Mouse (Mus musculus) CH12.LX (cell line): Measurements from ENCODE around the gene Ccar1. TPM values are rescaled to one million over a fixed set of nuclear protein-coding genes. Genes with fewer than 3 reads are reported as not detected.

Source experiments
- DNase-seq: peaks from one replicate; pipeline ENCODE4 v3.0.0-alpha.2; 2013; ENCODE audit errors: extremely low read depth
- H3K27ac ChIP-seq: 2 replicates; pipeline ENCODE4 v1.5.1; 2012; ENCODE audit warnings: low read depth, mild to moderate bottlenecking, control low read depth, moderate library complexity; ENCODE audit not compliant: insufficient read depth
- H3K27me3 ChIP-seq: replicated peaks from 2 replicates; pipeline ENCODE3; 2012; ENCODE audit warnings: inconsistent platforms
- H3K36me3 ChIP-seq, 2 experiments: replicated peaks in 1 of 2; 2 replicates each; pipeline versions ENCODE3 to v1.6.1; 2012; ENCODE audit warnings: inconsistent platforms in 1 of 2, low read length in 1 of 2, mild to moderate bottlenecking in 1 of 2, mixed read lengths in 1 of 2, moderate library complexity in 1 of 2; ENCODE audit not compliant: control insufficient read depth in 1 of 2, insufficient read depth in 1 of 2
- H3K4me1 ChIP-seq, 2 experiments: 2 replicates each; pipeline ENCODE4 v1.6.1; 2012; ENCODE audit warnings: inconsistent platforms in 1 of 2, moderate library complexity in 1 of 2; ENCODE audit not compliant: insufficient read depth in 2 of 2, control insufficient read depth in 1 of 2
- H3K4me2 ChIP-seq: 2 replicates; pipeline ENCODE4 v1.6.1; 2012; ENCODE audit warnings: low read depth, mild to moderate bottlenecking, control low read depth; ENCODE audit not compliant: poor library complexity, insufficient read depth, severe bottlenecking
- H3K4me3 ChIP-seq, 3 experiments: fragments of 150-350 bp in 1 of 3; sonication (generic) in 1 of 3; replicated peaks in 1 of 3; 2 replicates each; pipeline versions ENCODE3 to v1.5.1; 2011 to 2012; ENCODE audit warnings: low read depth in 2 of 3, low read length in 2 of 3, mild to moderate bottlenecking in 2 of 3, moderate library complexity in 2 of 3, control low read depth in 1 of 3, improper control_type of control experiment in 1 of 3, inconsistent platforms in 1 of 3, mixed read lengths in 1 of 3; ENCODE audit not compliant: poor library complexity in 1 of 3
- H3K79me2 ChIP-seq: replicated peaks from 2 replicates; pipeline ENCODE4 v1.6.1; 2012; ENCODE audit warnings: mild to moderate bottlenecking, moderate library complexity; ENCODE audit not compliant: control insufficient read depth, poor library complexity, insufficient read depth, severe bottlenecking; ENCODE audit errors: extremely low read depth
- H3K9ac ChIP-seq: 2 replicates; pipeline ENCODE4 v1.6.1; 2012; ENCODE audit warnings: low read depth, mild to moderate bottlenecking, control low read depth, moderate library complexity; ENCODE audit not compliant: insufficient read depth
- H3K9me3 ChIP-seq: replicated peaks from 2 replicates; pipeline ENCODE3; 2012; ENCODE audit warnings: low read length, inconsistent platforms, mixed read lengths
- CHD1 ChIP-seq: IDR thresholded peaks from 2 replicates; pipeline ENCODE4 v1.6.1; 2012; ENCODE audit warnings: low read depth, low read length, improper control_type of control experiment, inconsistent platforms
- CHD2 ChIP-seq: IDR thresholded peaks from 2 replicates; pipeline ENCODE4 v1.6.1; 2011; ENCODE audit warnings: low read length, improper control_type of control experiment
- ELF1 ChIP-seq: IDR thresholded peaks from 2 replicates; pipeline ENCODE4 v1.6.1; 2014; ENCODE audit warnings: low read depth, mild to moderate bottlenecking, inconsistent platforms, low read length, improper control_type of control experiment
- EP300 ChIP-seq: IDR thresholded peaks from 2 replicates; pipeline ENCODE4 v1.6.1; 2011; ENCODE audit warnings: low read length, improper control_type of control experiment
- ETS1 ChIP-seq: conservative IDR thresholded peaks from 2 replicates; pipeline ENCODE4 v1.6.1; 2012; ENCODE audit warnings: low read depth, mild to moderate bottlenecking, inconsistent platforms, low read length, improper control_type of control experiment, moderate library complexity
- GABPA ChIP-seq: IDR thresholded peaks from 2 replicates; pipeline ENCODE4 v1.6.1; 2012; ENCODE audit warnings: low read depth, low read length, improper control_type of control experiment, inconsistent platforms; ENCODE audit not compliant: insufficient replicate concordance
- IRF4 ChIP-seq: IDR thresholded peaks from 2 replicates; pipeline ENCODE4 v1.6.1; 2014; ENCODE audit warnings: low read depth, mild to moderate bottlenecking, inconsistent platforms, low read length, improper control_type of control experiment
- JUND ChIP-seq: conservative IDR thresholded peaks from 2 replicates; pipeline ENCODE4 v1.6.1; 2011; ENCODE audit warnings: low read depth, low read length, improper control_type of control experiment
- KAT2A ChIP-seq: IDR thresholded peaks from 2 replicates; pipeline ENCODE4 v1.6.1; 2012; ENCODE audit warnings: low read length, improper control_type of control experiment, inconsistent platforms; ENCODE audit not compliant: insufficient replicate concordance
- MAZ ChIP-seq: IDR thresholded peaks from 2 replicates; pipeline ENCODE4 v1.6.1; 2012; ENCODE audit warnings: low read depth, mild to moderate bottlenecking, inconsistent platforms, low read length, improper control_type of control experiment, moderate library complexity
- MEF2A ChIP-seq: IDR thresholded peaks from 2 replicates; pipeline ENCODE4 v1.6.1; 2014; ENCODE audit warnings: low read depth, mild to moderate bottlenecking, inconsistent platforms, low read length, improper control_type of control experiment, borderline replicate concordance
- MXI1 ChIP-seq: IDR thresholded peaks from 2 replicates; pipeline ENCODE4 v1.6.1; 2011; ENCODE audit warnings: mild to moderate bottlenecking, low read depth, low read length, improper control_type of control experiment
- NRF1 ChIP-seq: IDR thresholded peaks from 2 replicates; pipeline ENCODE4 v1.6.1; 2014; ENCODE audit warnings: low read depth, mild to moderate bottlenecking, inconsistent platforms, low read length, improper control_type of control experiment, moderate library complexity
- PAX5 ChIP-seq: IDR thresholded peaks from 2 replicates; pipeline ENCODE4 v1.6.1; 2012; ENCODE audit warnings: low read length, inconsistent platforms, mixed read lengths
- POLR2A ChIP-seq: IDR thresholded peaks from 2 replicates; pipeline ENCODE4 v1.6.1; 2011; ENCODE audit warnings: low read depth, mild to moderate bottlenecking, improper control_type of control experiment, low read length
- SIN3A ChIP-seq: IDR thresholded peaks from 2 replicates; pipeline ENCODE4 v1.6.1; 2012; ENCODE audit warnings: low read length, improper control_type of control experiment, inconsistent platforms
- SMC3 ChIP-seq: IDR thresholded peaks from 2 replicates; pipeline ENCODE4 v1.6.1; 2011; ENCODE audit warnings: low read depth, low read length, improper control_type of control experiment
- TCF12 ChIP-seq: IDR thresholded peaks from 2 replicates; pipeline ENCODE4 v1.6.1; 2014; ENCODE audit warnings: low read depth, mild to moderate bottlenecking, inconsistent platforms, low read length, improper control_type of control experiment
- USF1 ChIP-seq: IDR thresholded peaks from 2 replicates; pipeline ENCODE4 v1.6.1; 2014; ENCODE audit warnings: low read depth, mild to moderate bottlenecking, inconsistent platforms, low read length, improper control_type of control experiment
- USF2 ChIP-seq: conservative IDR thresholded peaks from 2 replicates; pipeline ENCODE4 v1.6.1; 2011; ENCODE audit warnings: low read depth, low read length, improper control_type of control experiment
- ZKSCAN1 ChIP-seq: IDR thresholded peaks from 2 replicates; pipeline ENCODE4 v1.6.1; 2012; ENCODE audit warnings: low read depth, inconsistent platforms, low read length, improper control_type of control experiment, borderline replicate concordance
- ZNF384 ChIP-seq: IDR thresholded peaks from 2 replicates; pipeline ENCODE4 v1.6.1; 2012; ENCODE audit warnings: low read depth, low read length, improper control_type of control experiment, inconsistent platforms
- dilution Hi-C: fragments of 300-500 bp; cut with MboI; formaldehyde crosslinking; loops from 2 replicates; pipeline ENCODE4 v1.14.3; 2020; ENCODE audit warnings: low sequenced_read_pairs; ENCODE audit not compliant: extremely low pct_unique_long_range_greater_than_20kb, extremely low pct_ligation_motif_present
- in situ Hi-C: fragments of 300-500 bp; cut with MboI; formaldehyde crosslinking; loops from 3 replicates; pipeline ENCODE4 v1.14.3; 2019; ENCODE audit warnings: low sequenced_read_pairs, low pct_ligation_motif_present, low pct_unique_long_range_greater_than_20kb, mixed read lengths
- polyA plus RNA-seq: library from polyadenylated mRNA; unstranded; fragments of >175 nt; gene quantifications from 2 replicates; pipeline ENCODE4 v1.2.1, GENCODE M21; 2012; ENCODE audit warnings: low read depth; ENCODE audit not compliant: insufficient read length
- total RNA-seq, 2 experiments: library from RNA; depleted of rRNA; stranded (reverse); fragments of 300-350 nt in 1 of 2; fragments of >200 nt in 1 of 2; gene quantifications; 2 replicates each; pipeline ENCODE4 v1.2.3; 2012 to 2014

Ccar1 gene
- total and polyA plus RNA-seq, 3 experiments: 41.5 to 134 (median 43.1) TPM

- no peak for TF ChIP-seq KAT2A
- no peak for TF ChIP-seq PAX5
- TF ChIP-seq JUND: peak; percentile 77
- peak; percentile 1; the same call in 1 of the 2 replicates for TF ChIP-seq SMC3
- no peak for TF ChIP-seq ZKSCAN1
- no peak for TF ChIP-seq GABPA
- 0 out of 2 replicates have a peak, but pooled peaks have one; percentile 41 for TF ChIP-seq SIN3A
- TF ChIP-seq MAZ: no peak
- TF ChIP-seq IRF4: peak; percentile 63; the same call in 1 of the 2 replicates
- no peak for TF ChIP-seq ZNF384
- TF ChIP-seq MXI1: peak; percentile 26; the same call in 1 of the 2 replicates
- TF ChIP-seq CHD1: no peak
Measured at GRCm38 (mm10) chr10:62713457-62713856, 78.6 kb downstream of the Ccar1 start (continued).

GRCm38 (mm10) chr10:62703579-62703978 lies 88.5 kb downstream of the Ccar1 start:
- H3K4me1 ChIP-seq: peaks cover 0 to 2% of the 10 kb centered on the region in 2 experiments; a peak in 1 of 4 replicates
- no peaks in the 10 kb centered on the region for H3K9me3 ChIP-seq
- dilution Hi-C loops: no loop called here
- peaks cover 0 to 2% of the 10 kb centered on the region in 2 experiments for H3K36me3 ChIP-seq
- no peak overlapping the region for H3K4me3 ChIP-seq
- no peak overlapping the region for H3K9ac ChIP-seq
- H3K27ac ChIP-seq: no peak overlapping the region
- no peak for DNase-seq
- TF ChIP-seq JUND (no peak), KAT2A (no peak), SIN3A (no peak), NRF1 (no peak), USF2 (no peak), EP300 (no peak), SMC3 (no peak), USF1 (no peak), CHD1 (no peak), ELF1 (no peak), MXI1 (no peak), CHD2 (no peak), TCF12 (no peak), ETS1 (no peak), MEF2A (no peak), POLR2A (no peak)
- in situ Hi-C loops: no loop called here
- peaks cover 6% of the 10 kb centered on the region for H3K27me3 ChIP-seq
- no peak overlapping the region for H3K4me2 ChIP-seq
- no peaks in the 10 kb centered on the region for H3K79me2 ChIP-seq
